Mouse (Mus musculus) midbrain, embryonic 16.5 days (tissue): ENCODE data around the gene Dennd1a. TPM values are rescaled to one million over a fixed set of nuclear protein-coding genes. Genes with fewer than 3 reads are reported as not detected.

ENCODE experiments used
- ATAC-seq: fragments of 200-750 bp; cut with Nextera tagmentation; 2 replicates; pipeline ENCODE4 v1.8.0; 2017; ENCODE audit warnings: moderate TSS enrichment
- H3K27ac ChIP-seq: fragments of 300-500 bp; sonication (generic); 2 replicates; pipeline ENCODE4 v1.5.1; 2014; ENCODE audit warnings: mild to moderate bottlenecking, low read length, mixed read lengths
- H3K27me3 ChIP-seq: fragments of 300-500 bp; sonication (generic); 2 replicates; pipeline ENCODE4 v1.6.1; 2014; ENCODE audit warnings: low read depth, low read length, mixed read lengths; ENCODE audit not compliant: control insufficient read depth, insufficient read depth
- H3K36me3 ChIP-seq: fragments of 300-500 bp; sonication (generic); 2 replicates; pipeline ENCODE4 v1.6.1; 2014; ENCODE audit warnings: mild to moderate bottlenecking, low read length, moderate library complexity, mixed read lengths; ENCODE audit not compliant: control insufficient read depth, insufficient read depth
- H3K4me1 ChIP-seq: fragments of 300-500 bp; sonication (generic); 2 replicates; pipeline ENCODE4 v1.6.1; 2014; ENCODE audit warnings: mild to moderate bottlenecking, low read length, mixed read lengths; ENCODE audit not compliant: control insufficient read depth, insufficient read depth
- H3K4me2 ChIP-seq: fragments of 300-500 bp; sonication (generic); 2 replicates; pipeline ENCODE4 v1.6.1; 2014; ENCODE audit warnings: mild to moderate bottlenecking, low read length, mixed read lengths
- H3K4me3 ChIP-seq: fragments of 300-500 bp; sonication (generic); 2 replicates; pipeline ENCODE4 v1.5.1; 2014; ENCODE audit warnings: low read depth, mild to moderate bottlenecking, low read length, moderate library complexity, mixed read lengths
- H3K9ac ChIP-seq: fragments of 300-500 bp; sonication (generic); 2 replicates; pipeline ENCODE4 v1.6.1; 2014; ENCODE audit warnings: low read depth, low read length, mixed read lengths
- H3K9me3 ChIP-seq: fragments of 300-500 bp; sonication (generic); replicated peaks from 2 replicates; pipeline ENCODE4 v1.6.1; 2014; ENCODE audit warnings: mild to moderate bottlenecking, low read length, mixed read lengths; ENCODE audit not compliant: control insufficient read depth, poor library complexity, severe bottlenecking
- WGBS: fragments of 180-500 bp; shearing (Covaris S2); extraction: QIAGEN DNeasy Blood & Tissue Kit; methylation state at CpG from one replicate; pipeline ENCODE4 v1.1.7; 2014; 5-methylcytosine and 5-hydroxymethylcytosine counted together
- polyA plus RNA-seq: library from polyadenylated mRNA; unstranded; fragments of >200 nt; fragmentation: Nextera tagmentation; extraction: Ambion mirVana; gene quantifications from 2 replicates; pipeline ENCODE4 v1.2.1, GENCODE M21; 2015

Gene Dennd1a
- polyA plus RNA-seq, 1 experiment from 2014 or later = 21.7 TPM

DNA sequence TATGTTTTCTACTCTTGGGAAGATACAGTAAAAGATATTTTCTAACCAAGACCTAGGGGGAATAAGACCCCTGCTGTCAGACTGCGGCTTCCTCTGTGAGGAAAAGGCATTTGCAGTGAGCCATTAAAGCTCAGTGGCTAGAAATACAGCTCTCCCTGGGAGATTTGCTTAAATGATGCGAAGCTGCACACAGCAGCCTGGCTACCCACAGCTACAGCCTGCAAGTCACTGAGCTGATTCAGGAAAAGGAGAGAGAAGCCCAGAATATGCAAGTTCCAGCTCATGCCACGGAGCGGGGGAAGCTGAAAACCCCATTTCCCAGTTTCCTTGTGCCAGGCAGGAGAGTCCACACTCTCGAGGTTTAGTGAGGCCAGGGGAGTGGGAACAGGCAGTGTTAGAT lies 465.1 kb downstream of the Dennd1a start:
- Histone ChIP-seq H3K36me3 (no peaks in the 10 kb centered on the region), H3K4me3 (no peak overlapping the region), H3K27me3 (no peaks in the 10 kb centered on the region; the same call in 1 of the 2 replicates), H3K4me1 (peaks cover 37% of the 10 kb centered on the region), H3K4me2 (no peak overlapping the region), H3K9me3 (no peaks in the 10 kb centered on the region), H3K27ac (peak overlapping the region; percentile 38; the same call in 1 of the 2 replicates), H3K9ac (no peak overlapping the region)
- 44% methylated on average over 5 of the region's 5 CpGs for WGBS
- no peak for ATAC-seq

DNA sequence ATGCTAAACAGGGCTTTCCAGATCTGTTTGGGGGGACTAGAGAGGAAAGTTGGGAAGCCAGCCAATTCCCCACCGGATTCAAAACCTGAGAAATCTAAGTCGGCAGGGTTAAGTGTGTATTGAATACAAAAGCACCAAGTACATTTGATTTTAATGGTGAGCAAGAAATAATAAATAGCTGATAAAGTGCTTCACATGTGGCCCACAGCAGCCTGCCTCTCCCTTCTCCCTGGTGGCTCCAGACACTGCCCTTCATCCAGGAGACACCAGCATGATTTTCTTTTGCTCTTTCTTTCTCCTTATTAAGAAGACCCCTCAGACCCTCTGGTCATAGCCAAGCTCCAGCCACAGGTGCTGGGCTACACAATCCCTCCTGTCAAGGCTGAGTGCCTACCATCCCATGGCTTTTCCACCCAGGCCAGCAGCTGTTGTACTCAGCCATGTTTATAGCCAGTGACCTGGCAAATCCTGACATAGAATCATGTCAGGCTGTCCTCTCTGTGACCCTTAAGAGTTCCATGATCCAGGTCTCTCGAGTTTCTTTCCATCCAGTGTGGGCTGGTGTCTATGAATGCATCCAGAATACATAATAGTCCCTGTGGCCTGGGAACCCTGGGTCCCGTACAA lies 467.6 kb downstream of the Dennd1a start:
- Histone ChIP-seq H3K36me3 (no peaks in the 10 kb centered on the region), H3K4me3 (no peak overlapping the region), H3K9ac (peak overlapping the region; percentile 34; the same call in 1 of the 2 replicates), H3K27me3 (no peaks in the 10 kb centered on the region; the same call in 1 of the 2 replicates), H3K4me2 (no peak overlapping the region), H3K27ac (peak overlapping the region; percentile 69), H3K9me3 (no peaks in the 10 kb centered on the region), H3K4me1 (peaks cover 37% of the 10 kb centered on the region)
- WGBS = 45% methylated on average over 4 of the region's 4 CpGs
- ATAC-seq = no peak

DNA sequence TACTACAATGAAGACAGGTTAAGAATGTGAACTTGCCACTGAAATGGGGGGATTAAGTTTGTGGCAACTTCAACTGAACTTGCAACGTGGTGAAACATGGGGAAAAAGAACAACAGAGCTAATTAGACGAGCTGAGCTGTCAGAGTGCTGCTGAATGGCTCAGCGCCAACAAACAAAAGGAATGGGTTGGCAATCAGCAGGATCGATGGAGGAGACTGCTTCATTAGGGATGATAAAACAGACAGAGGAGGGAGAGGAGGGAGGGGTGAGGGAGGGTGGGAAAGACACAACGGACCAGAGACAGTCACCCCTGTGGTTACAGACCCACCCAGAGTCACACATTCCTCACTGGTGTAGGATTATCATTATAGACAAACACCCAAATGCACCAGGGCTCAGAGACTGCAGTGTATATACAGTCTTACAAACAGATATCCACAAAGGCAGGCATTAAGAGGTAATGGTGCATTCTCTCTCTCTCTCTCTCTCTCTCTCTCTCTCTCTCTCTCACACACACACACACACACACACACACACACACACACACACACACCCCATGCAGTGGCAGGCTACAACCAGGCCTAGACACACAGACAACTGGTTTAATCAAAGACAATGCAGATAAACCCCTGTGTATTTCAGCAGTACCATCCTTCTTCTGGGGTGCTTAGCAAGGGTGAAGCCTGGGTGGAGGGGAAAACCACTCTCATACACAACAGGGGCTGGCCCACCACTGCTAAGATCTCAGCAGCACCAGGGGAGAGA lies 468.2 kb downstream of the Dennd1a start:
- peaks cover 37% of the 10 kb centered on the region for H3K4me1 ChIP-seq
- peak overlapping the region; percentile 69 for H3K27ac ChIP-seq
- no peak overlapping the region for H3K4me2 ChIP-seq
- no peaks in the 10 kb centered on the region; the same call in 1 of the 2 replicates for H3K27me3 ChIP-seq
- peak overlapping the region; percentile 34; the same call in 1 of the 2 replicates for H3K9ac ChIP-seq
- no peaks in the 10 kb centered on the region for H3K9me3 ChIP-seq
- H3K36me3 ChIP-seq = no peaks in the 10 kb centered on the region
- 5% methylated on average over 5 of the region's 5 CpGs for WGBS
- ATAC-seq = peak; percentile 40
- H3K4me3 ChIP-seq = no peak overlapping the region

DNA sequence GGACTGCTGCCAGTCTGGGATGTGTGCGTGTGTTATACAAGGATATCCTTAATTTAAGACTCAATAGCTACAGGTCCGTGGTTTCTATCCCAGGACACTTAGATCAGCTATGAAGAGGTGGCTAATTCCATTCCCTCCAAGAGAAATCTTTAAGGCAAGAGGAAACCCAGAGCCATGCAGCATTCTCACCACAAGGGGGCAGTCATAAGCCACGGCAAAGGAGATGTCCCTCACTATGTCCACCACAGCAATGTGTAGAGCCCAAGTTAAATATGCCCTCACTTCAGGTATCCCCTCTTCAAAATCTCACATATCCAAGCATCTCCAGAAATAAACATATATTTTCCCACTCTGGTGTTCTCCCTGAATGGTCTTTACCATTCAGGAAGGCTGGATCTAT lies 471.5 kb downstream of the Dennd1a start:
- Histone ChIP-seq H3K9me3 (no peaks in the 10 kb centered on the region), H3K4me3 (no peak overlapping the region), H3K9ac (no peak overlapping the region), H3K27ac (no peak overlapping the region), H3K4me2 (no peak overlapping the region), H3K27me3 (no peaks in the 10 kb centered on the region; the same call in 1 of the 2 replicates), H3K4me1 (peaks cover 30% of the 10 kb centered on the region), H3K36me3 (no peaks in the 10 kb centered on the region)
- 15% methylated on average over 3 of the region's 3 CpGs for WGBS
- peak; percentile 44; the same call in 1 of the 2 replicates for ATAC-seq

DNA sequence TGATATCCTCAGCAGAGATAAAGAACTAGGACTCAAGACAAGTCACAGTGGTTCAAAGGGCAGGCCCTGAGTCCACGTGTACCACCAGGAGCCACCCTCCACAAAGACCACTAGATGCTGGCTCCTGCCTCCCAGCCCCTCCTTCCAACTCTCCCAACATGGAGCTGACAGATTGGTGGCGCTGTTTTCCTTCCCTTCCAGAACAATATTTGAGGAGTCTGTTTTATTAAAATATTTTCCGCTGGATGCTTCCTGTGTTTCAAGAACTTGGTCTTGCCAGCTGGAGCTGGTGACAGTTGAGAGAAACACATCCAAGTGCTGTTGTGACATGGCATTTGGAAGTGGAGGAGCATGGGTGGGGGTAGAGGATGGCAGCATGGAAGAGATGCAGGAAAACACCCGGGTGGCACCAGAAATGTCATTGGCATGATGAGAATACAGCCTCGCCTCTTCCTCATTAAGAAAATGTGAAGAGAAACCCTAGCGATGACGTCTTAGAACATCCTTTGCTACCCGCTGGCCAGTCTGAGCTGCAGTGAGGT lies 472.3 kb downstream of the Dennd1a start:
- Histone ChIP-seq H3K27ac (no peak overlapping the region), H3K4me2 (no peak overlapping the region), H3K27me3 (no peaks in the 10 kb centered on the region; the same call in 1 of the 2 replicates), H3K4me1 (peaks cover 25% of the 10 kb centered on the region), H3K9me3 (no peaks in the 10 kb centered on the region), H3K9ac (no peak overlapping the region), H3K36me3 (no peaks in the 10 kb centered on the region), H3K4me3 (no peak overlapping the region)
- WGBS = 81% methylated on average over 8 of the region's 8 CpGs
- no peak for ATAC-seq

DNA sequence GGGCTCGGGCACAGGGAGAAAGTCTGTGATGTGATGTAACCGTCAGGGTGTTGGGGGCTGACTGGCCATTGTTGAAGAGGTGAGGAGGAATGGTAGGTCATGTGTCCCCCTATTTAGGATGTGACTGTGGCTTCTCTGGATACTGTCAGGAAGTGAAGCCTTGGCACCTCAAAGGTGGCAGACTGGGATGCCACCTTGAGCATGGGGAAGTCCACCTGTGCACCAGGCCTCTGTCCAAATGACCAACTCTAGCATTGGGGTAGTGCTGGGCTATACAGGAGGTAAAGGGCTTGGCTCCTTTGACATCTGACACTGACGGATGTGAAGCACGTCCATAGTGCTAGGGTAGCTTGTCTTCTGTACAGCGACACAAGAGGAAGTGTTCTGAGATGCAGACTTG lies 474.8 kb downstream of the Dennd1a start:
- H3K9ac ChIP-seq = no peak overlapping the region
- peaks cover 2% of the 10 kb centered on the region; the same call in 1 of the 2 replicates for H3K4me1 ChIP-seq
- 95% methylated on average over 5 of the region's 5 CpGs for WGBS
- no peak for ATAC-seq
- no peak overlapping the region for H3K27ac ChIP-seq
- no peaks in the 10 kb centered on the region; the same call in 1 of the 2 replicates for H3K27me3 ChIP-seq
- no peaks in the 10 kb centered on the region for H3K9me3 ChIP-seq
- H3K4me3 ChIP-seq = no peak overlapping the region
- no peak overlapping the region for H3K4me2 ChIP-seq
- H3K36me3 ChIP-seq = no peaks in the 10 kb centered on the region

DNA sequence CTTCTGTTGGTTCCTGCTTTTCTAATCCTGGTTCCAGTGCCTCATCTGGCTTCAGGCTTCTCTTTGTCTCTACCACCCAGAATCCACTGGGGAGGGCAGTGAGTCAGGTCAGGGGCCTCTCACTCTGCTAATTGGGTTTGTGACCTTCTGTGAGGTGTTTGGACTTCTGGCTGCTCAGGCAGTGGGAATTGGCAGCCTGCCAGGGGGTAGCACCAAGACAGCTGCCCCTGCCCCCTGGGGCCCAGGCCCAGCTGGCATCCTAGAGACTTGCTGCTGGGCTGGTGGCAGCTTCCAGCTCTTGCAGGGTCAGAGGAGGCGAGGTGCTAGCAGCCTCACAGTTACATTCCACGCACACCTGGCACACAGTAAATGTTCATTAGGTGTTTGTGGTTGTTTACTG lies 475.5 kb downstream of the Dennd1a start:
- H3K9ac ChIP-seq = no peak overlapping the region
- no peaks in the 10 kb centered on the region for H3K9me3 ChIP-seq
- no peak for ATAC-seq
- H3K4me1 ChIP-seq = no peaks in the 10 kb centered on the region
- no peaks in the 10 kb centered on the region for H3K36me3 ChIP-seq
- 69% methylated on average over 2 of the region's 2 CpGs for WGBS
- H3K4me3 ChIP-seq = no peak overlapping the region
- H3K4me2 ChIP-seq = no peak overlapping the region
- H3K27me3 ChIP-seq = no peaks in the 10 kb centered on the region
- H3K27ac ChIP-seq = no peak overlapping the region

DNA sequence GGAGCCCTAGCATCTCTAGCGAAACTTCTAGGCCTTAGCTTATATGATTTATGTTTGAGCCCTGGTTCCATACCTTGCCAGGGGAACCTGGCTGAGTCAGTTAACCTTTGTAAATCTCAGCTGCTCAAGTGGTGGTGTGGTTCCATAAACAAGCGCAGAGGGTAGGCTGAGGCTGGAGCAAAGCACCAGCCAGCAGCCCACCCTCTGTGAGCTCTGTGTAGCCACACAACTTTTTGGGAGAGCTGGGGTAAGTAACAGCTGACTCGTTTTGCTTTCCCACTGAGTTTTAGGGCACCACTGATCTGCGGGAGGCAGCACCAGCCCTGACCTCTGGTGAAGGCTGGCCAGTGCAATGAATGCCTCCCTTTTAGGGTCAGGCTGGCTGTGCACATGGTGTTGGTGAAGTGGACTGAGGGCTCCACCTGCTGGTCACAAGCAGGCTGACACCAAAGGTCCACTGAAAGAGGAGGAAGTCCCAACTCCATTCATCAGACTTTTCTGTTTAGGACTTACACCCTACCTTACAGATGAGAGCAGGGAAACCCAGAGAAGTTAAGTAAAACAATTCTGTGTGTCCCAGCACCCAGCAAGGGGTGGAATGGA lies 484.5 kb downstream of the Dennd1a start:
- 49% methylated on average over 4 of the region's 4 CpGs for WGBS

More for the DNA sequence above, 484.5 kb downstream of the Dennd1a start:
- H3K4me3 ChIP-seq = no peak overlapping the region
- no peaks in the 10 kb centered on the region for H3K27me3 ChIP-seq
- H3K9me3 ChIP-seq = no peaks in the 10 kb centered on the region
- no peaks in the 10 kb centered on the region for H3K36me3 ChIP-seq
- no peak overlapping the region for H3K9ac ChIP-seq
- no peaks in the 10 kb centered on the region; the same call in none of the 2 replicates for H3K4me1 ChIP-seq
- no peak overlapping the region for H3K4me2 ChIP-seq
- peak; percentile 79 for ATAC-seq
- no peak overlapping the region for H3K27ac ChIP-seq
